Mouse (Mus musculus) central nervous system, embryonic 18 days (tissue): ENCODE data around the gene Peg3. TPM values are rescaled to one million over a fixed set of nuclear protein-coding genes. Genes with fewer than 3 reads are reported as not detected.

Experiments
- polyA plus RNA-seq: library from polyadenylated mRNA; depleted of rRNA; stranded (reverse); fragments of >200 nt; gene quantifications from 2 replicates; pipeline ENCODE4 v1.2.3, GENCODE M21; 2012; rRNA removed

The Peg3 gene
- polyA plus RNA-seq = 65.1 and 74.3 TPM in 2 replicates

GRCm38 (mm10) chr7:6730241-6730640 lies at the start of gene Peg3, which contains the start of gene Usp29:
Peg3 (minus strand) TSS chr7:6730431.
Usp29 (plus strand) TSS chr7:6730578.

GRCm38 (mm10) chr7:6696241-6697045 lies 33.8 kb downstream of the Peg3 start, which contains the start of gene Zim1:
Zim1 (minus strand) TSS chr7:6696450.

Other genes starting within 250 kb of the Peg3 start
- 0.01 TPM in 1 of 2 replicates, not detected in the other for gene Olfr5, start 243.5 kb downstream of the Peg3 start, polyA plus RNA-seq
- not detected in 2 replicates for gene Olfr1347, start 230.7 kb downstream of the Peg3 start, polyA plus RNA-seq
- gene Olfr1348, start 221.7 kb downstream of the Peg3 start, polyA plus RNA-seq = not detected in 2 replicates
- 0.01 TPM in 1 of 2 replicates, not detected in the other for gene Olfr1349, start 207.5 kb downstream of the Peg3 start, polyA plus RNA-seq
- not detected in 2 replicates for gene Olfr1350, start 165.6 kb downstream of the Peg3 start, polyA plus RNA-seq
- gene Zim1, start 34.0 kb downstream of the Peg3 start, polyA plus RNA-seq = 27.2 and 29.3 TPM in 2 replicates
- gene Usp29, start 147 bp upstream of the Peg3 start, polyA plus RNA-seq = 24.5 and 26.1 TPM in 2 replicates